Mouse (Mus musculus) gastrocnemius, postnatal 4 days (tissue): ENCODE measurements at regions not wholly inside any gene's neighbourhood (a gene's known extent, or its start where the extent isn't known, plus 50 kb on each side); places are given as distances from the start of the nearest gene placed in this dataset.

Experiments
- DNase-seq, 2 experiments: peaks; one replicate each; pipeline ENCODE4 v3.0.0; 2021 to 2022; ENCODE audit warnings: low spot score in 2 of 2, mixed read lengths in 2 of 2

DNA sequence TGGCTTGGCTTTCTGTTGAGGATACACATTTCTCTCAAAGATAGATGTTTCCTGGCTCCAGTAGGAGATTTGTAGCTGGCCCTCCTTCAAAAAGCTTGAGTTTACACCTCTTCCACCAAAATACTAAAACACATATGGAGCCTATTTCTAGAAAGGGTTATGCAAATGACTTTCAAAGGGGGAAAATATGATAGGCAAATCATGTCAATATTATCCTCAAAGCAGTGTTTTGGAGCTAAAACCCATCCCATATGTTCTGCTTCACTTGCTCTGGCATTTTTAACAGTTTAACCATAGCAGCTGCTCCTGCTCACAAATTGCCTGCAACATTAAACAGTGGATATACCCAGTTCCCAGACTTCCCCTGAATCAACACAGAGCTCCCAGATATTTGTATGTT, 525.5 kb upstream of the Pappa start:
- DNase-seq = no peak

DNA sequence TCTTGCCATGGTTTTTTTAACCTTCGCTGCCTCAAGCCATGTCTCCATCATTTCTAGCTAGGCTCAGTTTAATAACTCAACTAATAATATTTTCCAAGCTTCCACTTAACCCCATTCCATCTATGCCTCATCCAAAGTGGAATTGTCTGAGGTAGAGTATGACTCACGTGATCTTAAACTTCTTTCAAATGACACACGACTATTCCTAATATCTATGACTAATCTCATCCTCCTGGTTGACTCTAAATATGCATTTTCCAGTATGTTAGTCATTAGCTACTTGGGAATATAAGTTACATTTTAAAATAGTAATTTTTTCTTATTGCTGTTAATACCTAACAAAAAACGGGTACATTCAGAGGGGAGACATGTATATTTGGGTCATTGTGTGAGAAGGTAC, 524.8 kb upstream of the Pappa start:
- DNase-seq = no peak

DNA sequence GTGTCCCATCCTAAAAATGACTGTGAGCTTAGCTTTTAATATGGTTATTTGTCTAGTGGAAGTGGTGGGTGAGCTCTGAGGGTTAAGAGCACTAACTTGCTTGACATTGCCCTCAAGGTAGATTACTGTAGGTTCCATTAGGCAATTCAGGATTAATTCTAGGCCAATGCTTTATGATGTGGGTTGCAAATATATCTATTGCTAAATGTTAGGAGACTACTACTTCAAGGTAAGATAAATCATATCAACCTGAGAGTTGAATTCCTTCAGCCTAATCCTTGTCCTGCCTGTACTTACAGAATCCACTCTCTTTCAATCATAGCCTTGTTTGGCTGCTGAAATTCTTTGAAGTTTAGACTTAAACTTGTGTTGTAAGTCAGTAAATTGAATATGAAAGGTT, 501.2 kb upstream of the Pappa start:
- DNase-seq = no peak

DNA sequence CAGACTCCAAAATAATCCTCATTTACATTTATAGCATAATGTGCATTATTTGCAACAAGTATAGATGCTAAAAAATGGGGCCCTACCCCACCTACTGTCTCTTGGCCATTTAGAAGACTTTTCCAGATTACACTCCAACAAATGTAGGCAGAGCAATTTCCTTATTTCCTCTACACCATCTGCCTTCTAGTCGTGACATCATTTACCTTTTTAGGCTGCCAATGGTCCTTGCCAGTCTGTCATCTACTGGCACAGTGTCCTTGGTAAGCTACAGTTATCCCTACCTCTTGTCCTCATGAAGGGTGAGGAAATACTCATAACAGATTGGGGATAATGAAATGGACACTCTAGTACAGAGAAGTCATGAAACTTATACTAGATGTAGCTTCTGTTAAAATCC, 491.8 kb upstream of the Pappa start:
- DNase-seq = no peak

DNA sequence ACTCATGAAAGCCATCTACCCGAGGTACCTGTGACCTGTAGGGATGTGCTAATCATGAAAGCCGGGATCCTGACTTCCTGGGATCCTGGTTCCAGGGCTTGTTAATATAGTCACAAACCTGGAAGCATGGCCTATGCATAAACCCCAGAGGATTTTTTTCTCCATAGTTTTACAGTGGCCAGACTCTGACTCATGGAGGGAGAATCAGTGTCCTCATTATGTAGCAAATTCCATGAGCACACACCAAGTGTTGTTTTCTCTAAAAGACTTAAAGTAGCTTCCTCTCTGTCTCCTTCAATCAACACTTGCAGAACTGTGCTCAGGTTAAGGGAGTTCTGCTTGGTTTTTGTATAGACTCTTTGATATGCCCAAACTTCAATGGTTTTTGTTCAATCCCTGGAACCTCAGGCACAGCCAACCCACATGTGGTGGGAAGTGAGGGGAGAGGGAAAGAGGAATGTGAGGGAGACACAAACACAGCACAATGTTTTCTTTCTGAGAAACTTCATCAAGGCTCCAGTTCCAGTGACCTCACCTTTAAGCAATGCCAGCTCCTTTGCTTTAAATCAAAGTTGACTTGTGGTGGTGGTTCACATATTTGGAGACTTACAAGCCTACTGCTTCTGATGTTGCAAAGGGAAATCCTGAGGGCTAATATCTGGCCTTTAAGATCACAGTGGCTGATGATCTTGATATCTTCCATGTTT, 488.6 kb upstream of the Pappa start:
- no peak for DNase-seq

DNA sequence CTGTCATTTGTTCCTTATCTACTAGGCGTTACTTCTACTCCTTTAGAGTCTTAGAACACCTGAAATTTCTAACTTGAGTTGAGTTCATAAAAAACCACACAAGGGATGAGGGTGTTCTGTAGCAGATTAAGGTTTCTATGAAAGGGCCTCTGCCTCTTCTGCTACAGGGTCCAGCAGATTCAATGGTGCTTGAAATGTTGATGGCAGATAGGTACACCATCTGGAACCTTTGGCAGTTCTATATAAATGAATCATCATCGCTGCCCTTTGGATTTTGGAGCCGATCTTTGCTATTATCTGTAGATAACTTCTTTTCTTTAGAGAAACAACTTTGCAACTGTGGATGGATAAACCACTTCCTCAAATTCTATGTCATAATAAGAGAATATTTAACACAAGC, 483.9 kb upstream of the Pappa start:
- no peak for DNase-seq

DNA sequence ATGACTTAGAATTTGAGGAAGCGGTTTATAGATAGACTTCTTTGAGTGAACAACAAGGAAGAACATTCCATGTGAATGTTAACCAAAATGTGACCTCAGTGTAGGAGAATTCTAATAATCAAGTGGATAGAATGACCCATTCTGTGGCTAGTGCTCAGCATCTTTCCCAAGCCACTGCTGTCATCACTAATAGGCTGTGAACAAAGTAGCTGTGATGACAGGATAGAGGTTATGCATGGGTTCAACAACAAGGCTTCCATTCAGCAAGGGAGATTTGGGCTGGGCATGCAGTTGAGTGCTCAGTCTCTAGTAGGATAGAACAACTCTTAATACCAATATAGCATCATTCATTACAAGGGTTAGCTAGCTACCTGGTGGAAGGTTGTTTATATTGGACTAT, 483.0 kb upstream of the Pappa start:
- DNase-seq = no peak

DNA sequence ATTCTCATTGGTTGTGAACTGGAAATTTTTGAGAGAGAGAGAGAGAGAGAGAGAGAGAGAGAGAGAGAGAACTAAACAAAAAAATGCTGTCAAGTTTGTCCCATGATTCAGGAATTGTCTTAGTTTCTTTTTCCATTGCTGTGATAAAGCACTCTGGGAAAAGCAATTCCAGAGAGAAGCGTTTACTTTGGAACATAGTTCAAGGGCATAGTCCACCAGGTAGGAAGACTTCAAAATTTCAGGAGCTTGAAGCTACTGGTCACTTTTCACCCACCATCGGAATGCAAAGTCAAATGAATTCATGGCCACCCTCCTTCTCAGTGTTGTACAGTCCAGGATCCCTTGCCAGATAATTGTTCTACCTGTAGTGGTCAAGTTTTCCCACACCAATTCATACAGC, 478.8 kb upstream of the Pappa start:
- no peak for DNase-seq

DNA sequence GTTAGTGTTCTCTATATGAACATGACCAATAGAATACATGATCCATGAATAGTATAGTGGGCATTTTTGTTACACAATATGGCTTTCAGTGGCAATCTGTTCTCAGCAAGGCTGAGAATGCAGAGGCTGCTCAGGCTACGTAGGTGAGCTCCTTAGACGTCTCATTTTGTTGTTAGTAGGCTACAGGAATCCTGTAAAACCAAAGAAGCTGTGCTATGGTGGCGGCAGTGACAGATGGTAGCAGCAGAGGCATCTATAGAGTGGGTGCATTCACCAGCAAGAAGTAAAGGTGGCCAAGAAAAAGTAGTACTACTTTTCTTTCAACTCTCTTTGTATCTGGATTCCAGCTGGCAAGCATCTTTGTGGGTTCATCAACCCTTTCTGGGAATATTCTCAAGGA, 469.8 kb upstream of the Pappa start:
- no peak for DNase-seq

DNA sequence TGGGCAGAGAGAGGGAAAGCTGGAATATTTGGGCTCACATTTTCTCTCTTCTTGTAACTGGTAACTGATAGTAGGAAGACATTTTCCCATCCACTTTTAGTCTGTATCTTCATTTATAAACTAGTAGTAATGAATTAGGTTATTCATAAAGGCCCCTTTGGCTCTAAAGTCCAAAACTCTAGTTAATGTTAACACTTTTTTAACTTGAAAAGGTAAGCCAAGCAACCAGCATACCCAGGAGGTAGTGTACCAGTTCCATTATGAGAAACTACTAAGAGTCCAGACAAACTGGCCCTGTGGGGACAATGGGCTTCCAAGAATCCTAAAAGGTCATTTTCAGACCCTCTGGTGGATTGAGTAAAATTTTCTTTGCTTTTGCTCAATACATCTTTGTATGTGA, 468.4 kb upstream of the Pappa start:
- DNase-seq = no peak

DNA sequence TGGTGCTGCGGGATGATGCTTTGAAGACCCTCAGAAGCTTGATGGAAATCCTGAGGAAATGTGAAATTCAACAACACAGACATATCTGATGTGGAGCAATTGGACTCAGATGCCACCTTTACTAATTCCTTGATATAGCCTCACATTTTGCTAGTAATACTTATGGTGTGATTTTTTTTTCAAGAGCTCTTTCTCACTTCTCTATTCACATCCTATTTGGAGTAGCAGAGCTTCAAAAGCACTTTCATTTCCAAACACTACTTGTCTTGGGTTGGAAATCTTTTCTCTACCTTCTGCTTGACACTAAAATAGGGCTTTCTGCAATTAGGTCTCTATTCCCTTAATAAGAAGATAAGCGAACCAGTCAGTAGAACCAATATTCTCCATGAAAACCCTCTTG, 460.3 kb upstream of the Pappa start:
- no peak for DNase-seq

DNA sequence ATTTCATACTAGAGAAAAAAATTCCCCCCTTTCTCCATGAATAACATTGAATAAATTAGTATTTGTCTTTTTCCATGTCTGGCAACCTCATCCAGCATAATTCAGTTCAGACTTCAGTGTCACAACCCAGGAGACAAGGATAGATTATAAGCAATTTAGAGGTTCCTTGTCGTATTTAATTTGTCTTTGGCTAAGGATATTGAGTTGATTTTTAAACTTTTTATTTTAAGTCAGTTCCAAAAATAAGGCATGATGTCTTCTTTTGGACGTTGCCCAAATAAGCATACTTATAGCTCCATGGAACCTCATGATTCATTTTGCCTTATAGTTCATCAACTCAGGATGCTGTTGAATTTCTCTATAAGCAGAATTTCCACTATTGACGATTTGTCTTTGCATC, 456.0 kb upstream of the Pappa start:
- DNase-seq = no peak

DNA sequence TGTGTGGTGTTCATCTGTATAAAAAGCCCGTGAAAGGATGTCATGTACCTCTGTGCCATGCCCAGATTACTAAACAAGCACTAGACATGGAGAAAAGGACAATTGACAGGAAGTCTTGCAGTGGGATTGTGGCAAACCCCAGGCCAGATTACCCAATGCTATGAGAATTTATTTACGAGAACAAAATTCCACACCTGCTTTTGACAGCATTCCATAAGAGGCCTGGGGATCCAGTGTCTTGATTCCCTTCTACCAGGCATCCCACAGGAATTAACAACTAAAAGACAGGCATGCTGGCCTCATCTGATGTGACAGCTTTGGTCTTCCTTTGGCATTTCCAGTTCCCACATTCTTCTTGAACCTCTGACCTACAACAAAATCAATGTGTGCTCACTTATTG, 454.3 kb upstream of the Pappa start:
- no peak for DNase-seq

DNA sequence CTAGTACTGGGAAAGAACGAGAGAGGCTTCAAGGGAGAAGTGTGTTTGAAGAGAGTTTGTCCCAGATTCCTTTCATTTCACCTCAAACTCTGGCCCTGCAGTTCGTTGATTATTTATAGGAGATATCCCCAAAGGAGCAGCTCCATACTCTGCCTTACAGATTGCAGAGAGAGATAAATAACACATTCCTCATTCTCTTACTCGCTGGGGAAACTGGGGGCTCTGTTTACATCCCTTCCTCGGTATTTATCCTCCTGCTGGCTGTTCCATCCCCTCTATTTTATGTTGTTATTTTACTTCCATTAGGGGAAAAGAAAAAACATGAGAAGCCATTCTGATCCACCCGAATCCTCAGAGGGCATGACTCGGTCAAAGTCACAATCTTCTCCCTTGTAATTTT, 447.5 kb upstream of the Pappa start:
- DNase-seq = no peak

DNA sequence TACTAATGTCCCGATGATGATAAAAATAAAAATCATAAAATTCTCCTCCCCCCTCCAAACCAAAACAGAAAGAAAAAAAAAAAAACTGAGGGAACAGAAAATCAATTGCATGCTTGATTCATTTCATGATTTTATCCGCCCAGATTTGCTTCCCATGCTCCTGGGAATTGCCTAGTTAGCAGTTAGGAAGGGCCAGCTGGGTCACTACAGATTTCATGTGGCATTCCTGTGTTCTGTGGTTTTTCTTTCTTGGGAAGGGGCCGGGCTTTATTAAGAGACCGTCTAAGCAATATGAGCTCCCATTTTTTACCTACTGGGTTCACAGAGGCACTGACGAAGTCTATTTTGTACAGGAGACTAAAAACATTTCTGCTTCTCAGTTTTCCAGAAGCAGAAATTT, 447.1 kb upstream of the Pappa start:
- DNase-seq = no peak

DNA sequence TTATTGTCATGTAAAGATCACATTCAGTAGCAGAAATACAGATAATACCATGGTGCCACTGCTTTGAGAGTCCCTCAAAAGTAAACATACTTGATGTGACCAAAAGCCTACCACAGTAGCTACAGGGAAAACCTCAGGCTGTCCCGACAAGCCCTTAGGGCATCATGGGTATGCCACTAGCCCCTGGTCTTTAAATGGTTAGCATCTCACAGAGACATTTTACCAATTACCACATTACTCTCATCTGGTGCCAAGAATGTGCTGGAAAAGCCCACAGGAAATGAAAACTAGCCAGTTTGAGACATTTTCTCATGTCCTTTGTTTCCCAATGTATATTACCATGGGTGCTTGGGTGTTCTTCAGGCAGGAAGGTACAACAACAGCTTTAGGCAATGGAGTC, 439.3 kb upstream of the Pappa start:
- DNase-seq = no peak

DNA sequence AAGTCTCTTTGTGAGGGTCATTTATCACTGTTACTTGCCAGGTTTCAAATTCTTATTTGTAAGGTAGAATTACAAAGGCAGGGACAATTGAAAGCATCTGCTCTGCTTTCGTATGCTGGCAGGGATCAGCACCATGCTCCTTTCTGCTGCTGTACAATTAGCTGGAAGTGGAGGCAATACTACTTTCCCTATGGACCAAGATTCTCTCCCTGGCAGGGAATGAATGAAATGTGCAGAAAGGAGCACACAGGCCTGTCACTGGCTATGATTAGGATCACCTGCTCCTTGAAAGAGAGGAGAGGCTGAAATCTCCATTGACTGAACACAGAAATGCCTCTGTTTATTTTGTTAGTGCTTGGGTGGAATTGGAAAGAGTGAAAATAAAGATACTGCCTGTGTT, 427.8 kb upstream of the Pappa start:
- DNase-seq = no peak

DNA sequence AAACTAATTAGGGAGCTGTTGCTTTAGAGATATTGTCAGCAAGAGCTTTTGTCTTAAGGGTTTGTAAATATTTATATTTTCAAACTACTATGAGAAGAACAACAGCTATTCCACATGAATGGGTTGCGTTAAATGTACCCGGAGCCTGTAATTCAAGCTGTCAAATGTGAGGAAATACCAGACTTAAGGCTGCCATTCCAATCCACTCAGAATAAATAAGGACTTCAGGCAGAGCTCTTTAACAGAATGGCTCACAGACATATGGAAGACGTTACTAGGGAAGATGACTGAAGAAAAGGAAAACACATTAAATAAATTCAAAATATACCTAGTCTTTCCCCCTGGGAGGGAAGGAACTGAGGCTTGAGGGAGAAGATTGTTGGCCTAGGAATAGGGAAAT, 400.7 kb upstream of the Pappa start:
- no peak for DNase-seq

DNA sequence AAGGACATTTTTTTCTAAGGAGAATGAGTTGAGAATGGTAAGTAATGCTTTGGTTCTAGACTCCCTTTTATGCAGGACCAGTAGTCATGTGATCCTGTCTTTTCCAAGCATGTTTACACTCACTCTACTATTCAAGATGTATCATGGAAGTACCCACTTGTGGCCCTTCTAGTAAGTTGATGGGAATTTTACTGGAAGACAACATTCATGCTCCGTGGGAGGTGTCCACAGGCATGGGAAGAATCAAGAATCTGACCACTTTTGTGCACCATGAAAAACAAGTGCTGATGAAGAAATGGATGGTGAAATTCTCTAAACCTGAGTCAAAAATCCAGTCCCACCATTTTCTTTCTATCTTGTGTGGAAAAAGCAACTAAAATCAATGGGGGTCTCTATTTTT, 399.1 kb upstream of the Pappa start:
- no peak for DNase-seq

DNA sequence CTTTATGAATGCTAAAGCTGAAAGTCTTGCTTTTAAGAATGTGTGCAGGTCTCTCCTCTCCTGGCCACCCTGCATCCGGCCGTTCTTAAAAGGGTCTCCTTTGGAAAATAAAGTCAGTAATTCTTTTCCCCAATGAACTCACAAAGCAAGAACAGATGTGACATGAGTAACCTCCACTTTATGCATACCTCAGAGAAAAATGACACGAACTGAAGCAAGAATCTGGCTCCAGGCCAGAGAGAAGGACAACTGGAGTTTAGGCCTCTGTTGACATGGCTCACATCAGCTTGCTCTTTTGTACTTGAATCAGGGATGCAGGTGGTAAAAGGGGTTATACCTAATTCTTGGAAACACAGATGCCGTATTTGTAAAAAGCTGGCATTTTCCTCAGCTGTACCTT, 368.0 kb upstream of the Pappa start:
- DNase-seq = no peak

DNA sequence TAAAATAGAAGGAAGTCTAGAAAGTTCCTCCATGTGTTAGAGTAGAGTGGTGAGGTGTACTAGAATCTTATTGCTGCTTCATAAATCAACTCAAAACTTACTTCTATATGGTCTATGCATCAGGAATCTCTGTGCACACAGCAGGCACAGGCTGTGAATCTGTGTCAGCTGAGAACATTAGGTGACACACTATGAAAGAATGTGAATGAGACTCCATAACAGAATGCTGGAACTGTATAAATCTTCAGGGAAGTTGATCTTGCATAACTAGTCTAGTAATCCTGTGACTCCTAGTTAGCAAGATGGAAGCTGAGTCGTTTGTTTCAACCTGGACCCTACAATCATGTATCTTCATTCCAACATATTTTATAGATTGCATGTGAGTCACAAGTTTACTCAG, 355.4 kb upstream of the Pappa start:
- DNase-seq = no peak

DNA sequence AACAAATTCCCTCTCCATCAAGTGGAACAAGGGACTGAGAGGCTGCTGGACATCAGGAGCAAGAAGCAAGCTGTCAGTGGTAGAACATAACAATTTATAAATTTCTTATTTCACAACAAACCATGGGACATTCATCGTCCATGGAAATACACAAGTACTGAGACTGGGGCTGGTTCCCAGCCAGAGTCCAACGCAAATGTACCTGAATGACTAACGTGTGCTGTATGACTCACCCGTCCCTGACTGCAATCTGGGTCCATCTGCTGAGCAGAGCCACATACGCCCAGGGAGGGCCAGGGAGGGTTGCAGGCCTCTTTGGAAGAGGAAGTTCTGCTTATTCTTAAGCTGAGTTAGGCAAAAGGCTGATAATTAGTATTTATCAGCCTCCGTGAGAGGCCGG, 320.1 kb upstream of the Pappa start:
- no peak for DNase-seq

DNA sequence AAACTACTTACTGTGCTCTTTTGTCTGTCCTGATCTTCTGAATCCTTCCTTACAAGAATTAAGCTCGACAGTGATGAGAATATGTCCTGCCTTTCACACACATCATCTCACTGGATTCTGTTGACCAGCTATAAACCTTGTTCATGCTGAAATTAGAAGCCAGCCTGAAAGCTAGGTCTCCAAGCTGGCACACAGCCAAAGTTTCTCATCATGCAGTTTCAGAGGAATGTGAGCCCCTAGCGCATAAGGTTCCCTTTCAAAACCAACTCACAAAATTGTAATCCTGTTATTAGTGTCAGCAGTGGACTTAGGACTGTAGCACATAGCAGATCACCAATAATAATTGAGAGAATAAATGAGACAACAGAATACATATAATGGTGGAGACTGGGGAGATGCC, 319.0 kb upstream of the Pappa start:
- DNase-seq = no peak

DNA sequence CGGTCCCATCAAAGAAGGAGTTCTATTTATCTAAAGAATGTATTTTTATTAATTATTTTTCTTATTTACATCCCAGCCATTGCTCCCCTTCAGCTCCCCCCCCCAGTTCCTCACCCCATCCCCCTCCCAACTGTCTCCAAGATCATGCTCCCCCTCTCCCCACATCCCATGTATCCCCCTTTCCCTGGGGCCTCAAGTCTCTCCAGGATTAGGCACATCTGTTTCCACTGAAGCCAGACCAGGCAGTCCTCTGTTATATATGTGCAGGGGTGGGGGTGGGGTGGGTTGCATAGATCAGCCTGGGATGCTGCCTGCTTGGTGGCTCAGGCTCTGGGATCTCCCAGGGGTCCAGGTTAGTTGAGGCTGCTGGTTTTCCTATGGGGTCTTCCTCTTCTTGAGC, 316.8 kb upstream of the Pappa start:
- no peak for DNase-seq
